In the genomic region with DNA sequence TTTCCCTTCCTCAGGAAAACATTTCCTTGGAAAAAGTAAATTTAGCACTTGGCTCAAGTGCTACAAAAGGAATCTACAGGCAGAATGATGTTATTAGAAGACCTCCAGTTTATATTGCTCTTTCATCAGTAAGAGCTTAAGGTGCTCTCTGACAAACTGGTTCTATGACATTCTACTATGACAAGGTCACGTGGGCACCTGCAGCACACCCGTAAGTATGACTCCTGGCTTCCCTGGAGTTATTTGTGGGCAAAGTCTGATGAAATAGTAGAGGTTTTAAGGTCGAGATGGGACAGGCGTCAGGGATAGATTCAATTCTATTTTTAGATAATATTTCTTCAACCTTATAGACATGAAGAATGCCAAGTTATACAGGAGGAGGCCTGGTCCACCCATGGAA, we compare ENCODE assay signal across 13 mouse cellular contexts.
"Had no signal": no experiment of that assay in that cellular context is flagged by ENCODE, and none has a peak within 500 bp of the region (broad histone marks: within the 10 kb centered on the region; RNA-seq: fewer than 3 reads in every experiment).

No protein-coding gene starts in this region.

- H3K4me2 ChIP-seq: liver, embryonic 13.5 days; neural tube, embryonic 13.5 days; stomach, embryonic 15.5 days had no signal

- DNase-seq: kidney, adult 8-10 months; kidney, postnatal 25 days; liver; liver, embryonic 13.5 days; liver, postnatal 0 days; midbrain, embryonic 14.5 days; retina, postnatal 1 day; right cerebral cortex, postnatal 14 days; thymus, postnatal 36 days had no signal

- H3K9me3 ChIP-seq: liver, embryonic 13.5 days; neural tube, embryonic 13.5 days; stomach, embryonic 15.5 days had no signal

- H3K36me3 ChIP-seq: liver, embryonic 13.5 days; neural tube, embryonic 13.5 days; stomach, embryonic 15.5 days had no signal

- H3K27me3 ChIP-seq: liver, embryonic 13.5 days; neural tube, embryonic 13.5 days; stomach, embryonic 15.5 days had no signal

- H3K4me3 ChIP-seq: left cerebral cortex, adult 2 months; liver, embryonic 13.5 days; neural tube, embryonic 13.5 days; stomach, embryonic 15.5 days had no signal

- ATAC-seq: inflammation-experienced regulatory T-cells, adult 6 months; liver, postnatal 0 days had no signal

- H3K27ac ChIP-seq: left cerebral cortex, adult 2 months; liver, embryonic 13.5 days; neural tube, embryonic 13.5 days; stomach, embryonic 15.5 days had no signal

- H3K4me1 ChIP-seq: liver, embryonic 13.5 days; neural tube, embryonic 13.5 days; stomach, embryonic 15.5 days had no signal

- H3K9ac ChIP-seq: liver, embryonic 13.5 days; liver, postnatal 0 days; neural tube, embryonic 13.5 days; stomach, embryonic 15.5 days had no signal
